Mouse (Mus musculus) MEL (cell line): ENCODE measurements around the gene Lpcat2b.

ENCODE experiments used
- CTCF ChIP-seq, 3 experiments: IDR thresholded peaks in 2 of 3; conservative IDR thresholded peaks in 1 of 3; 2 replicates each; pipeline ENCODE4 v1.5.1; 2011 to 2012; ENCODE audit warnings: low read length in 3 of 3, low read depth in 2 of 3, mild to moderate bottlenecking in 2 of 3, improper control_type of control experiment in 1 of 3, inconsistent platforms in 1 of 3, mixed read lengths in 1 of 3, moderate library complexity in 1 of 3; ENCODE audit not compliant: control insufficient read depth in 1 of 3, insufficient read depth in 1 of 3, poor library complexity in 1 of 3, severe bottlenecking in 1 of 3
- ELF1 ChIP-seq: IDR thresholded peaks from 2 replicates; pipeline ENCODE4 v1.6.1; 2014; ENCODE audit warnings: low read depth, mild to moderate bottlenecking, inconsistent platforms, low read length, improper control_type of control experiment, moderate library complexity
- MAFK ChIP-seq: IDR thresholded peaks from 2 replicates; pipeline ENCODE4 v1.6.1; 2011; ENCODE audit warnings: low read depth, mild to moderate bottlenecking, low read length, improper control_type of control experiment, borderline replicate concordance

DNA sequence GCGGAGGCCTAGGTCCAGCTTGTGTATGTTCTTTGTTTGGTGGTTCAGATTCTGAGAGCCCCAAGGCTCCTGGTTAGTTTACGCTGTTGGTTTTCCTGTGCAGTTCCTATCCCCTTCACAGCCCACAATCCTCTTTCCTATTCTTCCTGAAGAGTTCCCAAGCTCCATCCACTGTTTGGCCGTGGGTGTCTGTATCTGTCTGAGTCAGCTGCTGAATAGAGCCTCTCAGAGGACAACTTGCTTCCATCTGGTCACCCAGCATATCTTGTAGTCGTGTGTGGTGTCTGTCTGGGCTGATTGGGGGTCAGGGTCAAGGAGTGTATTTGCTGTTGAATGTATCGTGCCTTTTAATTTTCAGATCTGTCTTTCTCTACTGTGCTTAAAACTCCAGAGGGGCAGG lies 10.5 kb downstream of the Lpcat2b start:
- TF ChIP-seq MAFK (no peak), CTCF (IDR thresholded peaks at IDR 0.05 in 2 of 3, conservative IDR thresholded peaks at IDR 0.05 in 1 of 3; ENCODE audit: control insufficient read depth in 1 of 3, insufficient read depth in 1 of 3, low read depth in 2 of 3, low read length in 3 of 3, poor library complexity in 1 of 3, severe bottlenecking in 1 of 3) (no peak), ELF1 (no peak)
